In genomic region chr3:121679443-121679842, GRCm38 (mm10) we compare ENCODE assay signal across 28 mouse cellular contexts. TPM values are rescaled to one million over a fixed set of nuclear protein-coding genes. Genes with fewer than 3 reads are reported as not detected.
DNase-seq lines count a peak whose midpoint lies in the region; ATAC-seq and TF ChIP-seq lines count a peak whose summit lies in the region.
"Had no signal": no experiment of that assay in that cellular context is flagged by ENCODE, and none has a peak within 500 bp of the region (broad histone marks: within the 10 kb centered on the region; RNA-seq: fewer than 3 reads in every experiment).

No protein-coding gene starts in this region.

- H3K4me1 ChIP-seq in heart, embryonic 10.5 days: peaks cover 29% of the 10 kb centered on the region
- H3K4me1 ChIP-seq in heart, embryonic 11.5 days (ENCODE audit: control insufficient read depth, insufficient read depth, low read length): peaks cover 11% of the 10 kb centered on the region; the same call in 1 of the 2 replicates
- peaks cover 8% of the 10 kb centered on the region for H3K4me1 ChIP-seq in lung, embryonic 16.5 days (replicated peaks; ENCODE audit: control insufficient read depth, insufficient read depth, low read length)
- peaks cover 19% of the 10 kb centered on the region for H3K4me1 ChIP-seq in embryonic facial prominence, embryonic 10.5 days
- H3K4me1 ChIP-seq: kidney, embryonic 15.5 days; stomach, embryonic 15.5 days had no signal

- H3K27ac ChIP-seq in heart, embryonic 10.5 days: peak overlapping the region; percentile 36; the same call in 1 of the 2 replicates
- H3K27ac ChIP-seq in heart, embryonic 11.5 days (ENCODE audit: low read depth, low read length): no peak overlapping the region
- H3K27ac ChIP-seq in lung, embryonic 16.5 days (ENCODE audit: low read length): peak overlapping the region; percentile 24; the same call in 1 of the 2 replicates
- peak overlapping the region; percentile 40; the same call in 1 of the 2 replicates for H3K27ac ChIP-seq in embryonic facial prominence, embryonic 10.5 days (replicated peaks)
- H3K27ac ChIP-seq: embryonic facial prominence, embryonic 12.5 days; heart, embryonic 13.5 days; kidney, embryonic 15.5 days; limb, embryonic 13.5 days; liver, embryonic 13.5 days; macrophage; stomach, embryonic 15.5 days had no signal

- H3K4me2 ChIP-seq in heart, embryonic 11.5 days: no peak overlapping the region
- no peak overlapping the region for H3K4me2 ChIP-seq in lung, embryonic 16.5 days (ENCODE audit: low read depth, low read length)
- H3K4me2 ChIP-seq: embryonic facial prominence, embryonic 12.5 days; heart, embryonic 13.5 days; kidney, embryonic 15.5 days; limb, embryonic 13.5 days; liver, embryonic 13.5 days; stomach, embryonic 15.5 days had no signal

- peak; percentile 60 for DNase-seq in heart, embryonic 10.5 days (ENCODE audit: low spot score)
- DNase-seq in lung, postnatal 36 days: no peak
- DNase-seq in brain, embryonic 14.5 days (ENCODE audit: low read depth): peak; percentile 46
- DNase-seq in embryonic facial prominence, embryonic 10.5 days (ENCODE audit: low spot score): no peak
- DNase-seq: adrenal gland, postnatal 25 days; B cell, adult 2 months; cerebellum, adult 18-20 months; cerebellum, postnatal 10 days; gastrocnemius, postnatal 25 days; heart, adult 18-20 months; heart, postnatal 10 days; kidney, adult 18-20 months; kidney, postnatal 36 days; liver, embryonic 13.5 days; lung, adult 2 months; right cerebral cortex, postnatal 25 days had no signal

- 32% methylated on average over 3 of the region's 3 CpGs for WGBS in heart, embryonic 10.5 days
- 31% methylated on average over 3 of the region's 3 CpGs for WGBS in heart, embryonic 11.5 days (ENCODE audit: insufficient replicate concordance)
- WGBS in lung, embryonic 16.5 days: 30% methylated on average over 3 of the region's 3 CpGs
- 40% methylated on average over 3 of the region's 3 CpGs for WGBS in embryonic facial prominence, embryonic 10.5 days

- ATAC-seq in heart, embryonic 11.5 days (replicated peaks; ENCODE audit: insufficient number of reproducible peaks, low FRiP score, low TSS enrichment): no peak
- no peak for ATAC-seq in lung, embryonic 16.5 days (ENCODE audit: low read depth)
- ATAC-seq: hindbrain, embryonic 16.5 days had no signal

- H3K36me3 ChIP-seq in heart, embryonic 10.5 days: no peaks in the 10 kb centered on the region
- no peaks in the 10 kb centered on the region for H3K36me3 ChIP-seq in heart, embryonic 11.5 days (ENCODE audit: control insufficient read depth, insufficient read depth, low read length)
- no peaks in the 10 kb centered on the region for H3K36me3 ChIP-seq in lung, embryonic 16.5 days (ENCODE audit: control insufficient read depth, insufficient read depth, low read length)
- H3K36me3 ChIP-seq in embryonic facial prominence, embryonic 10.5 days (replicated peaks): no peaks in the 10 kb centered on the region
- H3K36me3 ChIP-seq: embryonic facial prominence, embryonic 12.5 days; heart, embryonic 13.5 days; kidney, embryonic 15.5 days; limb, embryonic 13.5 days; liver, embryonic 13.5 days; stomach, embryonic 15.5 days had no signal

- no peaks in the 10 kb centered on the region for H3K27me3 ChIP-seq in heart, embryonic 10.5 days (ENCODE audit: insufficient read depth, poor library complexity, severe bottlenecking)
- H3K27me3 ChIP-seq in heart, embryonic 11.5 days (ENCODE audit: control insufficient read depth, insufficient read depth, low read length): no peaks in the 10 kb centered on the region
- H3K27me3 ChIP-seq in lung, embryonic 16.5 days (ENCODE audit: control insufficient read depth, insufficient read depth, low read depth, low read length): no peaks in the 10 kb centered on the region
- no peaks in the 10 kb centered on the region for H3K27me3 ChIP-seq in embryonic facial prominence, embryonic 10.5 days (replicated peaks; ENCODE audit: low read depth, poor library complexity, severe bottlenecking)
- H3K27me3 ChIP-seq: embryonic facial prominence, embryonic 12.5 days; heart, embryonic 13.5 days; kidney, embryonic 15.5 days; limb, embryonic 13.5 days; liver, embryonic 13.5 days; stomach, embryonic 15.5 days had no signal

- H3K9ac ChIP-seq in heart, embryonic 11.5 days (ENCODE audit: low read depth, low read length): no peak overlapping the region
- H3K9ac ChIP-seq in lung, embryonic 16.5 days (ENCODE audit: low read length): no peak overlapping the region
- H3K9ac ChIP-seq: embryonic facial prominence, embryonic 12.5 days; heart, embryonic 13.5 days; kidney, embryonic 15.5 days; limb, embryonic 13.5 days; liver, embryonic 13.5 days; stomach, embryonic 15.5 days had no signal

- no peak for TF ChIP-seq POLR2A in brain, embryonic 14.5 days (IDR thresholded peaks at IDR 0.05; ENCODE audit: borderline replicate concordance, extremely low read depth, insufficient read depth, insufficient read length, poor library complexity, severe bottlenecking)

- no peak overlapping the region for H3K4me3 ChIP-seq in heart, embryonic 10.5 days
- H3K4me3 ChIP-seq in heart, embryonic 11.5 days (ENCODE audit: low read depth, low read length): no peak overlapping the region
- no peak overlapping the region for H3K4me3 ChIP-seq in lung, embryonic 16.5 days (ENCODE audit: low read length)
- no peak overlapping the region for H3K4me3 ChIP-seq in embryonic facial prominence, embryonic 10.5 days
- H3K4me3 ChIP-seq: embryonic facial prominence, embryonic 12.5 days; heart, embryonic 13.5 days; kidney, embryonic 15.5 days; limb, embryonic 13.5 days; liver, embryonic 13.5 days; stomach, embryonic 15.5 days had no signal

- TF ChIP-seq CTCF in brain, embryonic 14.5 days (IDR thresholded peaks at IDR 0.05; ENCODE audit: borderline replicate concordance, extremely low read depth, insufficient read depth, insufficient read length): no peak

- H3K9me3 ChIP-seq in heart, embryonic 10.5 days: no peaks in the 10 kb centered on the region
- H3K9me3 ChIP-seq in heart, embryonic 11.5 days (replicated peaks; ENCODE audit: control insufficient read depth, low read length): no peaks in the 10 kb centered on the region
- H3K9me3 ChIP-seq in lung, embryonic 16.5 days (ENCODE audit: control insufficient read depth, low read length): no peaks in the 10 kb centered on the region
- H3K9me3 ChIP-seq in embryonic facial prominence, embryonic 10.5 days: no peaks in the 10 kb centered on the region
- H3K9me3 ChIP-seq: embryonic facial prominence, embryonic 12.5 days; heart, embryonic 13.5 days; kidney, embryonic 15.5 days; limb, embryonic 13.5 days; liver, embryonic 13.5 days; stomach, embryonic 15.5 days had no signal

RNA-seq across cellular contexts. Expression of gene 4930432M17Rik, which starts 8.9 kb away (rescaled TPM):
- not detected in 2 replicates for polyA plus RNA-seq in heart, embryonic 10.5 days (2016; fragmentation: Nextera tagmentation; extraction: Ambion mirVana)
- not detected in 2 replicates for polyA plus RNA-seq in heart, embryonic 11.5 days (2014; fragmentation: Nextera tagmentation; extraction: Ambion mirVana)
- not detected in 2 replicates for polyA plus RNA-seq in lung, embryonic 16.5 days (2015; fragmentation: Nextera tagmentation; extraction: Ambion mirVana)
- polyA plus RNA-seq in brain, embryonic 14.5 days (2012; rRNA removed): not detected in 2 replicates
- polyA plus RNA-seq in embryonic facial prominence, embryonic 10.5 days (2016; fragmentation: Nextera tagmentation; extraction: Ambion mirVana): not detected in 2 replicates
- polyA plus RNA-seq: embryonic facial prominence, embryonic 12.5 days; frontal cortex, adult 2 months; heart, embryonic 13.5 days; hindbrain, embryonic 16.5 days; intestine, embryonic 14.5 days; kidney, embryonic 15.5 days; limb, embryonic 13.5 days; liver, embryonic 13.5 days; lung, adult 2 months; macrophage; neural tube, embryonic 11.5 days; stomach, embryonic 15.5 days had no signal

RNA-seq across cellular contexts. Expression of gene F3, which starts 43.9 kb away (rescaled TPM):
- polyA plus RNA-seq in heart, embryonic 10.5 days (2016; fragmentation: Nextera tagmentation; extraction: Ambion mirVana): 9.2 TPM in 2 replicates
- 7.8 and 9.7 TPM in 2 replicates for polyA plus RNA-seq in heart, embryonic 11.5 days (2014; fragmentation: Nextera tagmentation; extraction: Ambion mirVana)
- polyA plus RNA-seq in lung, embryonic 16.5 days (2015; fragmentation: Nextera tagmentation; extraction: Ambion mirVana): 30.5 and 44.0 TPM in 2 replicates
- polyA plus RNA-seq in brain, embryonic 14.5 days (2012; rRNA removed): 6.5 and 7.5 TPM in 2 replicates
- polyA plus RNA-seq in embryonic facial prominence, embryonic 10.5 days (2016; fragmentation: Nextera tagmentation; extraction: Ambion mirVana): 12.1 and 12.8 TPM in 2 replicates

Comparison
In these comparisons a context has a peak if more than half of its experiments do, and no peak if none do; other contexts are left out.
1. DNase-seq: peak in heart, embryonic 10.5 days (single experiment) and brain, embryonic 14.5 days (single experiment); none in lung, postnatal 36 days (single experiment) and embryonic facial prominence, embryonic 10.5 days (single experiment).